Mouse (Mus musculus) megakaryocyte, embryonic 14.5 days (primary cell): ENCODE measurements around the gene Sorbs1. TPM values are rescaled to one million over a fixed set of nuclear protein-coding genes. Genes with fewer than 3 reads are reported as not detected.
A peak's percentile ranks its signal among the peaks of the same experiment; 100 is the strongest.

Experiments used
- H3K27me3 ChIP-seq: replicated peaks from 2 replicates; pipeline ENCODE3; 2012; ENCODE audit warnings: inconsistent platforms
- H3K36me3 ChIP-seq: replicated peaks from 2 replicates; pipeline ENCODE3; 2012; ENCODE audit warnings: low read length, inconsistent platforms, mixed read lengths
- H3K4me1 ChIP-seq: 2 replicates; pipeline ENCODE4 v1.6.1; 2012; ENCODE audit warnings: inconsistent platforms
- H3K4me3 ChIP-seq: replicated peaks from 2 replicates; pipeline ENCODE3; 2012; ENCODE audit warnings: moderate library complexity, mild to moderate bottlenecking, inconsistent platforms
- H3K9me3 ChIP-seq: 2 replicates; pipeline ENCODE4 v1.6.1; 2012; ENCODE audit warnings: inconsistent platforms
- FLI1 ChIP-seq: IDR thresholded peaks from 2 replicates; pipeline ENCODE4 v1.6.1; 2012; ENCODE audit warnings: low read length, inconsistent platforms, mixed read lengths
- GATA1 ChIP-seq: IDR thresholded peaks from 3 replicates; pipeline ENCODE4 v1.6.1; 2012; ENCODE audit warnings: mixed read lengths, low read length, inconsistent platforms, borderline replicate concordance
- polyA plus RNA-seq: library from polyadenylated mRNA; stranded (reverse); fragments of >175 nt; gene quantifications from 2 replicates; pipeline ENCODE4 v1.2.3, GENCODE M21; 2012; ENCODE audit warnings: low replicate concordance; ENCODE audit not compliant: insufficient read depth

Gene Sorbs1
- polyA plus RNA-seq, 1 experiment: 2.7 TPM

GRCm38 (mm10) chr19:40518706-40519105 lies 5.1 kb upstream of the Sorbs1 start:
- TF ChIP-seq GATA1 (no peak), FLI1 (no peak)
- H3K4me3 ChIP-seq: no peak overlapping the region
- no peaks in the 10 kb centered on the region for H3K36me3 ChIP-seq
- no peaks in the 10 kb centered on the region for H3K9me3 ChIP-seq
- peaks cover 7% of the 10 kb centered on the region; the same call in 1 of the 2 replicates for H3K4me1 ChIP-seq
- H3K27me3 ChIP-seq: peaks cover 6% of the 10 kb centered on the region

- TF ChIP-seq FLI1 (no peak), GATA1 (no peak)
- Histone ChIP-seq H3K27me3 (peaks cover 8% of the 10 kb centered on the region), H3K4me1 (peaks cover 22% of the 10 kb centered on the region), H3K36me3 (no peaks in the 10 kb centered on the region), H3K4me3 (no peak overlapping the region), H3K9me3 (no peaks in the 10 kb centered on the region)
These were observed 2.0 kb upstream of the Sorbs1 start for GRCm38 (mm10) chr19:40515596-40515995.

- H3K4me1 ChIP-seq: peaks cover 25% of the 10 kb centered on the region
- no peaks in the 10 kb centered on the region for H3K9me3 ChIP-seq
- H3K27me3 ChIP-seq: peaks cover 6% of the 10 kb centered on the region
- peak overlapping the region; percentile 29 for H3K4me3 ChIP-seq
- H3K36me3 ChIP-seq: no peaks in the 10 kb centered on the region
- TF ChIP-seq GATA1: no peak
- no peak for TF ChIP-seq FLI1
These were observed 797 bp upstream of the Sorbs1 start for GRCm38 (mm10) chr19:40514376-40514775.

- TF ChIP-seq FLI1 (no peak), GATA1 (no peak)
- peaks cover 25% of the 10 kb centered on the region for H3K4me1 ChIP-seq
- peaks cover 6% of the 10 kb centered on the region for H3K27me3 ChIP-seq
- H3K4me3 ChIP-seq: peak overlapping the region; percentile 92
- peaks cover 3% of the 10 kb centered on the region for H3K9me3 ChIP-seq
- no peaks in the 10 kb centered on the region for H3K36me3 ChIP-seq
These were observed 818 bp downstream of the Sorbs1 start for GRCm38 (mm10) chr19:40512500-40513421.

GRCm38 (mm10) chr19:40511679-40512309 lies 1.8 kb downstream of the Sorbs1 start:
- peaks cover 25% of the 10 kb centered on the region for H3K4me1 ChIP-seq

GRCm38 (mm10) chr19:40511100-40511439 lies 2.5 kb downstream of the Sorbs1 start:
- TF ChIP-seq FLI1: no peak
- TF ChIP-seq GATA1: no peak
- no peaks in the 10 kb centered on the region for H3K36me3 ChIP-seq
- H3K27me3 ChIP-seq: peaks cover 6% of the 10 kb centered on the region
- H3K9me3 ChIP-seq: peaks cover 8% of the 10 kb centered on the region
- H3K4me1 ChIP-seq: peaks cover 25% of the 10 kb centered on the region
- no peak overlapping the region for H3K4me3 ChIP-seq

More at GRCm38 (mm10) chr19:40511679-40512309, 1.8 kb downstream of the Sorbs1 start:
- no peak overlapping the region for H3K4me3 ChIP-seq
- H3K27me3 ChIP-seq: peaks cover 6% of the 10 kb centered on the region
- peaks cover 8% of the 10 kb centered on the region for H3K9me3 ChIP-seq
- no peak for TF ChIP-seq FLI1
- no peak for TF ChIP-seq GATA1
- no peaks in the 10 kb centered on the region for H3K36me3 ChIP-seq

GRCm38 (mm10) chr19:40510387-40511099 lies 3.0 kb downstream of the Sorbs1 start:
- H3K9me3 ChIP-seq: peaks cover 8% of the 10 kb centered on the region
- no peaks in the 10 kb centered on the region for H3K36me3 ChIP-seq
- TF ChIP-seq GATA1 (no peak), FLI1 (no peak)
- peaks cover 25% of the 10 kb centered on the region for H3K4me1 ChIP-seq
- peaks cover 6% of the 10 kb centered on the region for H3K27me3 ChIP-seq
- H3K4me3 ChIP-seq: no peak overlapping the region

GRCm38 (mm10) chr19:40509274-40509673 lies 4.3 kb downstream of the Sorbs1 start:
- peaks cover 22% of the 10 kb centered on the region for H3K4me1 ChIP-seq
- H3K9me3 ChIP-seq: peaks cover 8% of the 10 kb centered on the region
- no peak overlapping the region for H3K4me3 ChIP-seq

GRCm38 (mm10) chr19:40508851-40509250 lies 4.7 kb downstream of the Sorbs1 start:
- Histone ChIP-seq H3K27me3 (peaks cover 6% of the 10 kb centered on the region), H3K4me1 (peaks cover 18% of the 10 kb centered on the region), H3K9me3 (peaks cover 8% of the 10 kb centered on the region), H3K36me3 (no peaks in the 10 kb centered on the region), H3K4me3 (no peak overlapping the region)
- no peak for TF ChIP-seq FLI1
- TF ChIP-seq GATA1: no peak

More at GRCm38 (mm10) chr19:40509274-40509673, 4.3 kb downstream of the Sorbs1 start:
- H3K27me3 ChIP-seq: peaks cover 6% of the 10 kb centered on the region
- H3K36me3 ChIP-seq: no peaks in the 10 kb centered on the region
- TF ChIP-seq GATA1 (no peak), FLI1 (no peak)
